Mouse (Mus musculus) colon, adult 2 months (tissue): Measurements from ENCODE around the gene Radil. TPM values are rescaled to one million over a fixed set of nuclear protein-coding genes. Genes with fewer than 3 reads are reported as not detected.

Experiments used
- polyA plus RNA-seq: library from polyadenylated mRNA; depleted of rRNA; stranded (reverse); fragments of >200 nt; gene quantifications from 2 replicates; pipeline ENCODE4 v1.2.3, GENCODE M21; 2012; rRNA removed

Radil gene
- polyA plus RNA-seq: 2.7 and 3.4 TPM in 2 replicates

GRCm38 (mm10) chr5:142550706-142551652 lies at the start of gene Radil:
Gene Radil (minus strand): TSS chr5:142551098.

GRCm38 (mm10) chr5:142529915-142530314 lies 21.0 kb downstream of the Radil start, which contains the start of gene Papolb:
Gene Papolb (minus strand): TSS chr5:142530076.

GRCm38 (mm10) chr5:142463461-142464454 lies 87.1 kb downstream of the Radil start, which contains the start of gene Ap5z1:
Gene Ap5z1 (plus strand): TSS chr5:142463944.

Other genes starting within 250 kb of the Radil start
- 73.8 and 88.7 TPM in 2 replicates for gene Foxk1, start 149.6 kb downstream of the Radil start, polyA plus RNA-seq
- 58.6 and 88.9 TPM in 2 replicates for gene Ap5z1, start 87.2 kb downstream of the Radil start, polyA plus RNA-seq
- gene Papolb, start 21.0 kb downstream of the Radil start, polyA plus RNA-seq: 0.03 TPM in 1 of 2 replicates, not detected in the other
- 0.20 and 0.42 TPM in 2 replicates for gene Mmd2, start 57.7 kb upstream of the Radil start, polyA plus RNA-seq
- gene Wipi2, start 76.6 kb upstream of the Radil start, polyA plus RNA-seq: 35.7 and 37.3 TPM in 2 replicates
- 8.3 and 8.6 TPM in 2 replicates for gene Slc29a4, start 141.4 kb upstream of the Radil start, polyA plus RNA-seq